Mouse (Mus musculus): ENCODE measurements around the gene Arhgdib.

The Arhgdib gene

GRCm38 (mm10) chr6:136883961-136884360 lies 57.7 kb downstream of the Arhgdib start:
- H3K9me3 ChIP-seq (ENCODE audit: low read length): no peaks in the 10 kb centered on the region
- no peak for TF ChIP-seq CTCF (conservative IDR thresholded peaks at IDR 0.05; ENCODE audit: low read length)
- no peaks in the 10 kb centered on the region for H3K27me3 ChIP-seq (ENCODE audit: insufficient read depth, low read length)
- no peaks in the 10 kb centered on the region for H3K36me3 ChIP-seq (ENCODE audit: insufficient read depth, low read length)
- no peak overlapping the region for H3K4me3 ChIP-seq (replicated peaks; ENCODE audit: low read length)
- no peaks in the 10 kb centered on the region for H3K4me1 ChIP-seq (replicated peaks; ENCODE audit: low read depth, low read length)

- Histone ChIP-seq H3K27me3 (ENCODE audit: insufficient read depth, low read length) (no peaks in the 10 kb centered on the region), H3K4me1 (replicated peaks; ENCODE audit: low read depth, low read length) (no peaks in the 10 kb centered on the region), H3K9me3 (ENCODE audit: low read length) (no peaks in the 10 kb centered on the region), H3K36me3 (ENCODE audit: insufficient read depth, low read length) (no peaks in the 10 kb centered on the region), H3K4me3 (replicated peaks; ENCODE audit: low read length) (no peak overlapping the region)
- TF ChIP-seq NANOG (IDR thresholded peaks at IDR 0.05; ENCODE audit: borderline replicate concordance, low read length) (no peak), CTCF (conservative IDR thresholded peaks at IDR 0.05; ENCODE audit: low read length) (no peak), POU5F1 (IDR thresholded peaks at IDR 0.05; ENCODE audit: borderline replicate concordance, low read length) (no peak)
Measured at GRCm38 (mm10) chr6:136883431-136883915, 58.2 kb downstream of the Arhgdib start.

DNA sequence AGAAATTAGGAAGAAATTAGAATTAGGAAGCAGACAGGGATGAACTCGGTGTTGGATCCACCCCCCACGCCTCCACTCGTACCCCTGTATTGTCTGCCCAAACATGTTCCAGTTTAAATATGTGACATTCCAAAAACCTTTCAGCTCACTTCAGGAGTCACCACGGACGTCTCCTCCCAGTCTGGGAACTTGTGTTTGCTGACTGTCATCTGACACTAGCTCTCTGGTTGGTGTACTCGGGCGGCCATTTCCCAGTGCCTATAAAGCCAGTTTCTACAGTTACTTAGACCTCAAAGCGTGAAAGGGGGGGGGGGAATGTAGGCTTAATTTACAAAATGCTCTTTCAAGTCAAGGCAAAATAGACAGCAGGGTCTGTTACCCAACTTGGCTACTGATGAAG lies 60.0 kb downstream of the Arhgdib start:
- Histone ChIP-seq H3K27me3 (ENCODE audit: insufficient read depth, low read length) (no peaks in the 10 kb centered on the region), H3K9me3 (ENCODE audit: low read length) (no peaks in the 10 kb centered on the region), H3K36me3 (ENCODE audit: insufficient read depth, low read length) (no peaks in the 10 kb centered on the region), H3K4me3 (replicated peaks; ENCODE audit: low read length) (no peak overlapping the region), H3K4me1 (replicated peaks; ENCODE audit: low read depth, low read length) (no peaks in the 10 kb centered on the region)
- TF ChIP-seq NANOG (IDR thresholded peaks at IDR 0.05; ENCODE audit: borderline replicate concordance, low read length): no peak
- TF ChIP-seq CTCF (conservative IDR thresholded peaks at IDR 0.05; ENCODE audit: low read length): no peak
- no peak for TF ChIP-seq POU5F1 (IDR thresholded peaks at IDR 0.05; ENCODE audit: borderline replicate concordance, low read length)

- Histone ChIP-seq H3K4me1 (replicated peaks; ENCODE audit: low read depth, low read length) (0 out of 2 replicates have a peak, but pooled peaks cover 2% of the 10 kb centered on the region), H3K9me3 (ENCODE audit: low read length) (no peaks in the 10 kb centered on the region), H3K36me3 (ENCODE audit: insufficient read depth, low read length) (no peaks in the 10 kb centered on the region), H3K4me3 (replicated peaks; ENCODE audit: low read length) (no peak within 1 kb of the TSS), H3K27me3 (ENCODE audit: insufficient read depth, low read length) (peaks cover 6% of the 10 kb centered on the region; the same call in 1 of the 2 replicates)
- no peak for TF ChIP-seq NANOG (IDR thresholded peaks at IDR 0.05; ENCODE audit: borderline replicate concordance, low read length)
- no peak for TF ChIP-seq CTCF (conservative IDR thresholded peaks at IDR 0.05; ENCODE audit: low read length)
Measured at GRCm38 (mm10) chr6:136875670-136876069, 66.0 kb downstream of the Arhgdib start, which contains the start of gene Mgp. Gene Mgp, minus strand, starts transcription at chr6:136875823.

- H3K9me3 ChIP-seq (ENCODE audit: low read length): no peaks in the 10 kb centered on the region
- H3K27me3 ChIP-seq (ENCODE audit: insufficient read depth, low read length): peaks cover 6% of the 10 kb centered on the region; the same call in 1 of the 2 replicates
- H3K4me1 ChIP-seq (replicated peaks; ENCODE audit: low read depth, low read length): 0 out of 2 replicates have a peak, but pooled peaks cover 2% of the 10 kb centered on the region
- H3K36me3 ChIP-seq (ENCODE audit: insufficient read depth, low read length): no peaks in the 10 kb centered on the region
- TF ChIP-seq NANOG (IDR thresholded peaks at IDR 0.05; ENCODE audit: borderline replicate concordance, low read length) (no peak), POU5F1 (IDR thresholded peaks at IDR 0.05; ENCODE audit: borderline replicate concordance, low read length) (no peak), CTCF (conservative IDR thresholded peaks at IDR 0.05; ENCODE audit: low read length) (no peak)
- H3K4me3 ChIP-seq (replicated peaks; ENCODE audit: low read length): no peak overlapping the region
Measured at GRCm38 (mm10) chr6:136874599-136874998, 67.1 kb downstream of the Arhgdib start.
